Mouse (Mus musculus): Measurements from ENCODE around the gene Gm38655. TPM values are rescaled to one million over a fixed set of nuclear protein-coding genes. Genes with fewer than 3 reads are reported as not detected.

Gene Gm38655
- polyA plus RNA-seq, 1 experiment from 2014 or later, result not detected

Other genes starting within 250 kb of the Gm38655 start
- 40.8 and 40.9 TPM in 2 replicates for gene Mapk8ip3, start 238.5 kb downstream of the Gm38655 start, polyA plus RNA-seq (2016; fragmentation: Nextera tagmentation; extraction: Ambion mirVana)
- gene Jpt2, start 214.8 kb downstream of the Gm38655 start, polyA plus RNA-seq (2016; fragmentation: Nextera tagmentation; extraction: Ambion mirVana), result 386 and 400 TPM in 2 replicates
- gene Cramp1l, start 159.7 kb downstream of the Gm38655 start, polyA plus RNA-seq (2016; fragmentation: Nextera tagmentation; extraction: Ambion mirVana), result 8.3 and 8.6 TPM in 2 replicates
- gene Ift140, start 159.4 kb downstream of the Gm38655 start, polyA plus RNA-seq (2016; fragmentation: Nextera tagmentation; extraction: Ambion mirVana), result 31.5 and 31.6 TPM in 2 replicates
- 10.6 and 11.0 TPM in 2 replicates for gene Tmem204, start 91.9 kb downstream of the Gm38655 start, polyA plus RNA-seq (2016; fragmentation: Nextera tagmentation; extraction: Ambion mirVana)
- gene Telo2, start 59.5 kb downstream of the Gm38655 start, polyA plus RNA-seq (2016; fragmentation: Nextera tagmentation; extraction: Ambion mirVana), result 54.0 and 55.5 TPM in 2 replicates
- gene Ptx4, start 54.7 kb downstream of the Gm38655 start, polyA plus RNA-seq (2016; fragmentation: Nextera tagmentation; extraction: Ambion mirVana), result 0.09 and 0.14 TPM in 2 replicates
- 24.4 and 27.5 TPM in 2 replicates for gene Clcn7, start 42.1 kb downstream of the Gm38655 start, polyA plus RNA-seq (2016; fragmentation: Nextera tagmentation; extraction: Ambion mirVana)
- gene Ccdc154, start 13.0 kb downstream of the Gm38655 start, polyA plus RNA-seq (2016; fragmentation: Nextera tagmentation; extraction: Ambion mirVana), result not detected in 2 replicates
- gene BC003965, start 9.1 kb upstream of the Gm38655 start, polyA plus RNA-seq (2016; fragmentation: Nextera tagmentation; extraction: Ambion mirVana), result 35.5 and 36.9 TPM in 2 replicates
- 9.6 and 10.9 TPM in 2 replicates for gene Unkl, start 12.9 kb upstream of the Gm38655 start, polyA plus RNA-seq (2016; fragmentation: Nextera tagmentation; extraction: Ambion mirVana)
- gene Gnptg, start 64.7 kb upstream of the Gm38655 start, polyA plus RNA-seq (2016; fragmentation: Nextera tagmentation; extraction: Ambion mirVana), result 36.1 and 41.5 TPM in 2 replicates
- 75.4 and 78.6 TPM in 2 replicates for gene Tsr3, start 64.7 kb upstream of the Gm38655 start, polyA plus RNA-seq (2016; fragmentation: Nextera tagmentation; extraction: Ambion mirVana)
- gene Baiap3, start 80.9 kb upstream of the Gm38655 start, polyA plus RNA-seq (2016; fragmentation: Nextera tagmentation; extraction: Ambion mirVana), result 0.67 and 0.94 TPM in 2 replicates
- 952 and 961 TPM in 2 replicates for gene Ube2i, start 99.2 kb upstream of the Gm38655 start, polyA plus RNA-seq (2016; fragmentation: Nextera tagmentation; extraction: Ambion mirVana)
- gene Prss34, start 122.9 kb upstream of the Gm38655 start, polyA plus RNA-seq (2016; fragmentation: Nextera tagmentation; extraction: Ambion mirVana), result not detected in 2 replicates
- gene Prss28, start 133.2 kb upstream of the Gm38655 start, polyA plus RNA-seq (2016; fragmentation: Nextera tagmentation; extraction: Ambion mirVana), result not detected in 2 replicates
- gene Prss29, start 143.2 kb upstream of the Gm38655 start, polyA plus RNA-seq (2016; fragmentation: Nextera tagmentation; extraction: Ambion mirVana), result not detected in 2 replicates
- gene Tpsab1, start 170.1 kb upstream of the Gm38655 start, polyA plus RNA-seq (2016; fragmentation: Nextera tagmentation; extraction: Ambion mirVana), result not detected in 2 replicates
- not detected in 2 replicates for gene Tpsb2, start 190.8 kb upstream of the Gm38655 start, polyA plus RNA-seq (2016; fragmentation: Nextera tagmentation; extraction: Ambion mirVana)
- gene Tpsg1, start 193.8 kb upstream of the Gm38655 start, polyA plus RNA-seq (2016; fragmentation: Nextera tagmentation; extraction: Ambion mirVana), result not detected in 2 replicates